ENCODE assay signal across 31 mouse cellular contexts in the genomic region with DNA sequence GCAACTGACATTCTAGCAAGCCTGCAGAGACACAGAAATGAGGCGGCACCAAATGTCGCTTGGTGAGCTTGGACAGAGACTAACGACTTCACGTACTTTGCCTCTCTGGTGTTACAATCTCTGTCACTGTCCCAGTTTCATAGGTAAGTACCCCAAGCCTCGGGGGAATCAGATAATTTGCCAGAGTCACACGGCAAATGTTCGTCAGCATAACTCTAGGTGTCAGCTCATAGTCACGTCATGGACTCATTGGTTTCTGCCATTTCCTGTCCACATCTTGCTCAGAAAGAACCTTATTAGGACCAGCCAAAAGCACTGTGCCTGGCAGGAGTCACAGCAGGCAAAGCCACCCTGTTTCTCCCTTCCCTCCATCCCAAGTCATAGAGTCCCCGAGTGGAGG. TPM values are rescaled to one million over a fixed set of nuclear protein-coding genes. Genes with fewer than 3 reads are reported as not detected.
DNase-seq lines count a peak whose midpoint lies in the region; ATAC-seq and TF ChIP-seq lines count a peak whose summit lies in the region.
"Had no signal": no experiment of that assay in that cellular context is flagged by ENCODE, and none has a peak within 500 bp of the region (broad histone marks: within the 10 kb centered on the region; RNA-seq: fewer than 3 reads in every experiment).

No protein-coding gene starts in this region.

- no peak overlapping the region for H3K4me2 ChIP-seq in midbrain, embryonic 11.5 days
- H3K4me2 ChIP-seq in midbrain, embryonic 15.5 days: no peak overlapping the region
- no peak overlapping the region for H3K4me2 ChIP-seq in CH12.LX (ENCODE audit: insufficient read depth, low read depth, poor library complexity, severe bottlenecking)
- H3K4me2 ChIP-seq in liver, postnatal 0 days (ENCODE audit: low read depth, low read length): no peak overlapping the region
- H3K4me2 ChIP-seq: embryonic facial prominence, embryonic 13.5 days; forebrain, embryonic 12.5 days; forebrain, embryonic 15.5 days; heart, embryonic 13.5 days; hindbrain, embryonic 13.5 days had no signal

- H3K27ac ChIP-seq in midbrain, embryonic 11.5 days (ENCODE audit: low read depth, low read length): no peak overlapping the region
- no peak overlapping the region for H3K27ac ChIP-seq in midbrain, embryonic 15.5 days
- no peak overlapping the region for H3K27ac ChIP-seq in CH12.LX (ENCODE audit: insufficient read depth, low read depth)
- peak overlapping the region; percentile 100 for H3K27ac ChIP-seq in small intestine, adult 2 months (ENCODE audit: insufficient read depth, low read depth, low read length)
- H3K27ac ChIP-seq in liver, postnatal 0 days (ENCODE audit: low read depth): no peak overlapping the region
- H3K27ac ChIP-seq: embryonic facial prominence, embryonic 10.5 days; embryonic facial prominence, embryonic 13.5 days; forebrain, embryonic 12.5 days; forebrain, embryonic 15.5 days; heart, adult 2 months; heart, embryonic 10.5 days; heart, embryonic 13.5 days; hindbrain, embryonic 13.5 days; hindbrain, postnatal 0 days had no signal

- no peak overlapping the region for H3K4me3 ChIP-seq in midbrain, embryonic 11.5 days (ENCODE audit: low read depth, low read length)
- no peak overlapping the region for H3K4me3 ChIP-seq in midbrain, embryonic 15.5 days
- no peak overlapping the region for H3K4me3 ChIP-seq in CH12.LX (replicated peaks in 1 of 3; ENCODE audit: low read depth in 2 of 3, low read length in 2 of 3, poor library complexity in 1 of 3)
- H3K4me3 ChIP-seq in small intestine, adult 2 months (ENCODE audit: low read depth, low read length): no peak overlapping the region
- H3K4me3 ChIP-seq in liver, postnatal 0 days (ENCODE audit: low read depth, low read length): no peak overlapping the region
- H3K4me3 ChIP-seq: embryonic facial prominence, embryonic 10.5 days; embryonic facial prominence, embryonic 13.5 days; erythroblast, embryonic 14.5 days; forebrain, embryonic 12.5 days; forebrain, embryonic 15.5 days; heart, adult 2 months; heart, embryonic 10.5 days; heart, embryonic 13.5 days; hindbrain, embryonic 13.5 days had no signal

- ATAC-seq in CD4-positive, CD25-positive, alpha-beta regulatory T cell, adult 4 months: no peak
- no peak for ATAC-seq in midbrain, embryonic 11.5 days (ENCODE audit: low FRiP score)
- no peak for ATAC-seq in midbrain, embryonic 15.5 days (replicated peaks)
- ATAC-seq in liver, postnatal 0 days: no peak
- ATAC-seq: activated CD4-positive, CD25-positive, alpha-beta regulatory T cell, adult 4 months; forebrain, embryonic 15.5 days; hindbrain, postnatal 0 days had no signal

- no peak for TF ChIP-seq RAD21 in CH12.LX (IDR thresholded peaks at IDR 0.05; ENCODE audit: low read depth, low read length)

- in situ Hi-C loops in CH12.LX (cut with MboI; ENCODE audit: low pct_ligation_motif_present, low pct_unique_long_range_greater_than_20kb, low sequenced_read_pairs): no loop called here

- DNase-seq in CD4-positive, CD25-positive, alpha-beta regulatory T cell, adult 2 months (ENCODE audit: low read depth, low spot score): peak; percentile 10
- peak; percentile 35 for DNase-seq in midbrain, embryonic 11.5 days (ENCODE audit: low spot score, missing footprints)
- peak; percentile 71 for DNase-seq in CH12.LX (ENCODE audit: extremely low read depth)
- DNase-seq in liver, postnatal 0 days: no peak
- DNase-seq: adrenal gland, adult 8-10 months; adrenal gland, postnatal 25 days; cerebellum, adult 11-12 months; cerebellum, adult 8-10 months; cerebellum, postnatal 10 days; cerebellum, postnatal 36 days; embryo, embryonic 11 days; gastrocnemius, postnatal 10 days; gastrocnemius, postnatal 36 days; heart, adult 2 months had no signal

- dilution Hi-C loops in CH12.LX (cut with MboI; ENCODE audit: extremely low pct_ligation_motif_present, extremely low pct_unique_long_range_greater_than_20kb, low sequenced_read_pairs): no loop called here

- WGBS in midbrain, embryonic 11.5 days: 87% methylated on average over 9 of the region's 9 CpGs
- 80% methylated on average over 9 of the region's 9 CpGs for WGBS in midbrain, embryonic 15.5 days
- 70% methylated on average over 9 of the region's 9 CpGs for WGBS in small intestine, adult 2 months
- WGBS in liver, postnatal 0 days (ENCODE audit: insufficient replicate concordance): 68% methylated on average over 9 of the region's 9 CpGs

- no peaks in the 10 kb centered on the region for H3K9me3 ChIP-seq in midbrain, embryonic 11.5 days (ENCODE audit: control insufficient read depth, low read length)
- H3K9me3 ChIP-seq in midbrain, embryonic 15.5 days: no peaks in the 10 kb centered on the region
- no peaks in the 10 kb centered on the region for H3K9me3 ChIP-seq in CH12.LX (replicated peaks; ENCODE audit: low read length)
- H3K9me3 ChIP-seq in liver, postnatal 0 days (ENCODE audit: low read length): no peaks in the 10 kb centered on the region
- H3K9me3 ChIP-seq: embryonic facial prominence, embryonic 10.5 days; embryonic facial prominence, embryonic 13.5 days; forebrain, embryonic 12.5 days; forebrain, embryonic 15.5 days; heart, embryonic 10.5 days; heart, embryonic 13.5 days; hindbrain, embryonic 13.5 days had no signal

- H3K79me2 ChIP-seq in CH12.LX (replicated peaks; ENCODE audit: control insufficient read depth, extremely low read depth, insufficient read depth, poor library complexity, severe bottlenecking): no peaks in the 10 kb centered on the region

- no peaks in the 10 kb centered on the region for H3K36me3 ChIP-seq in midbrain, embryonic 11.5 days (ENCODE audit: control insufficient read depth, insufficient read depth, low read length)
- no peaks in the 10 kb centered on the region for H3K36me3 ChIP-seq in midbrain, embryonic 15.5 days (replicated peaks)
- H3K36me3 ChIP-seq in CH12.LX (replicated peaks in 1 of 2; ENCODE audit: control insufficient read depth in 1 of 2, insufficient read depth in 1 of 2, low read length in 1 of 2): no peaks in the 10 kb centered on the region
- no peaks in the 10 kb centered on the region for H3K36me3 ChIP-seq in small intestine, adult 2 months (ENCODE audit: control insufficient read depth, insufficient read depth, low read length)
- no peaks in the 10 kb centered on the region for H3K36me3 ChIP-seq in liver, postnatal 0 days (replicated peaks; ENCODE audit: insufficient read depth, low read length)
- H3K36me3 ChIP-seq: embryonic facial prominence, embryonic 10.5 days; embryonic facial prominence, embryonic 13.5 days; forebrain, embryonic 12.5 days; forebrain, embryonic 15.5 days; heart, embryonic 10.5 days; heart, embryonic 13.5 days; hindbrain, embryonic 13.5 days had no signal

- TF ChIP-seq CTCF in CH12.LX (conservative IDR thresholded peaks at IDR 0.05 in 1 of 2, IDR thresholded peaks at IDR 0.05 in 1 of 2; ENCODE audit: low read depth in 2 of 2, low read length in 2 of 2): no peak
- TF ChIP-seq CTCF in small intestine, adult 2 months (IDR thresholded peaks at IDR 0.05; ENCODE audit: extremely low read depth, insufficient read length, insufficient replicate concordance, low read depth, low read length): no peak
- no peak for TF ChIP-seq CTCF in liver, postnatal 0 days (IDR thresholded peaks at IDR 0.05; ENCODE audit: low read depth)

- 0 out of 2 replicates have a peak, but pooled peaks have one; percentile 40 for TF ChIP-seq EP300 in CH12.LX (IDR thresholded peaks at IDR 0.05; ENCODE audit: low read length)
- no peak for TF ChIP-seq EP300 in liver, postnatal 0 days (IDR thresholded peaks at IDR 0.05; ENCODE audit: low read depth)

- no peak for TF ChIP-seq POLR2A in CH12.LX (IDR thresholded peaks at IDR 0.05; ENCODE audit: low read depth, low read length)
- TF ChIP-seq POLR2A in small intestine, adult 2 months (IDR thresholded peaks at IDR 0.05; ENCODE audit: low read depth, low read length): no peak

- H3K9ac ChIP-seq in midbrain, embryonic 11.5 days (ENCODE audit: low read length): no peak overlapping the region
- H3K9ac ChIP-seq in midbrain, embryonic 15.5 days: no peak overlapping the region
- H3K9ac ChIP-seq in CH12.LX (ENCODE audit: insufficient read depth, low read depth): no peak overlapping the region
- H3K9ac ChIP-seq in liver, postnatal 0 days (replicated peaks): no peak overlapping the region
- H3K9ac ChIP-seq: embryonic facial prominence, embryonic 13.5 days; forebrain, embryonic 12.5 days; forebrain, embryonic 15.5 days; heart, embryonic 13.5 days; hindbrain, embryonic 13.5 days had no signal

- peaks cover 2% of the 10 kb centered on the region; the same call in 1 of the 2 replicates for H3K4me1 ChIP-seq in midbrain, embryonic 11.5 days (ENCODE audit: control insufficient read depth, insufficient read depth, low read length)
- no peaks in the 10 kb centered on the region for H3K4me1 ChIP-seq in midbrain, embryonic 15.5 days
- peaks cover 27 to 55% of the 10 kb centered on the region in 2 experiments for H3K4me1 ChIP-seq in CH12.LX (ENCODE audit: control insufficient read depth in 1 of 2, insufficient read depth in 2 of 2)
- peaks cover 46% of the 10 kb centered on the region for H3K4me1 ChIP-seq in small intestine, adult 2 months (ENCODE audit: control insufficient read depth, insufficient read depth, insufficient read length, low read length)
- peaks cover 11% of the 10 kb centered on the region for H3K4me1 ChIP-seq in liver, postnatal 0 days (ENCODE audit: insufficient read depth)
- H3K4me1 ChIP-seq: embryonic facial prominence, embryonic 13.5 days; forebrain, embryonic 15.5 days; heart, embryonic 13.5 days had no signal

- H3K27me3 ChIP-seq in midbrain, embryonic 11.5 days (ENCODE audit: control insufficient read depth, insufficient read depth, low read length): no peaks in the 10 kb centered on the region
- H3K27me3 ChIP-seq in midbrain, embryonic 15.5 days (replicated peaks): no peaks in the 10 kb centered on the region
- no peaks in the 10 kb centered on the region for H3K27me3 ChIP-seq in CH12.LX (replicated peaks)
- H3K27me3 ChIP-seq in small intestine, adult 2 months (ENCODE audit: control insufficient read depth, insufficient read depth, low read length): no peaks in the 10 kb centered on the region
- no peaks in the 10 kb centered on the region for H3K27me3 ChIP-seq in liver, postnatal 0 days (ENCODE audit: insufficient read depth, low read length)
- H3K27me3 ChIP-seq: embryonic facial prominence, embryonic 13.5 days; forebrain, embryonic 15.5 days; heart, embryonic 13.5 days; hindbrain, embryonic 13.5 days had no signal

RNA-seq across cellular contexts. Expression of a gene that starts 5.7 kb away (rescaled TPM):
- not detected for polyA plus RNA-seq in CD4-positive, CD25-positive, alpha-beta regulatory T cell, adult 4 months (2017; shearing (Covaris generic))
- polyA plus RNA-seq in midbrain, embryonic 11.5 days (2014; fragmentation: Nextera tagmentation; extraction: Ambion mirVana): 0.19 and 0.29 TPM in 2 replicates
- polyA plus RNA-seq in midbrain, embryonic 15.5 days (2015; fragmentation: Nextera tagmentation; extraction: Ambion mirVana): not detected in 2 replicates
- total RNA-seq in CH12.LX (2012; rRNA removed) (0.21 and 0.51 TPM in 2 replicates), CH12.LX (2014; rRNA removed) (0.09 TPM in 1 of 2 replicates, not detected in the other)
- 0.34 and 0.44 TPM in 2 replicates for polyA plus RNA-seq in CH12.LX (2012; ENCODE audit: insufficient read length, low read depth)
- 18.8 and 39.8 TPM in 2 replicates for polyA plus RNA-seq in small intestine, adult 2 months (2012; rRNA removed)
- polyA plus RNA-seq in liver, postnatal 0 days (2015; fragmentation: Nextera tagmentation; extraction: Ambion mirVana): 0.49 and 0.64 TPM in 2 replicates
- total RNA-seq: adrenal gland, adult 8-10 months; adrenal gland, postnatal 25 days; granulocyte monocyte progenitor cell, adult 5-6 weeks; hematopoietic stem cell, adult 5-6 weeks; hindbrain, postnatal 0 days had no signal
- polyA plus RNA-seq: activated CD4-positive, CD25-positive, alpha-beta regulatory T cell, adult 4 months; erythroblast, embryonic 14.5 days; forebrain, embryonic 15.5 days; hindbrain, embryonic 13.5 days; hindbrain, postnatal 0 days had no signal

RNA-seq across cellular contexts. Expression of a gene that starts 55.9 kb away (rescaled TPM):
- polyA plus RNA-seq in CD4-positive, CD25-positive, alpha-beta regulatory T cell, adult 4 months (2017; shearing (Covaris generic)): under 1 TPM in 1 of 2 experiments, not detected in 1; 0.61 TPM
- not detected in 2 replicates for polyA plus RNA-seq in midbrain, embryonic 11.5 days (2014; fragmentation: Nextera tagmentation; extraction: Ambion mirVana)
- polyA plus RNA-seq in midbrain, embryonic 15.5 days (2015; fragmentation: Nextera tagmentation; extraction: Ambion mirVana): not detected in 2 replicates
- 0.21 and 0.42 TPM in 2 replicates for total RNA-seq in CH12.LX (2012; rRNA removed)
- total RNA-seq in CH12.LX (2014; rRNA removed): 0.16 and 0.36 TPM in 2 replicates
- 0.87 and 1.4 TPM in 2 replicates for polyA plus RNA-seq in CH12.LX (2012; ENCODE audit: insufficient read length, low read depth)
- 0.11 and 0.39 TPM in 2 replicates for polyA plus RNA-seq in small intestine, adult 2 months (2012; rRNA removed)
- 0.08 TPM in 1 of 2 replicates, not detected in the other for polyA plus RNA-seq in liver, postnatal 0 days (2015; fragmentation: Nextera tagmentation; extraction: Ambion mirVana)
- total RNA-seq: ES-E14; granulocyte monocyte progenitor cell, adult 5-6 weeks; hematopoietic stem cell, adult 5-6 weeks; hindbrain, postnatal 0 days had no signal
- polyA plus RNA-seq: cortical plate, adult 2 months; embryonic facial prominence, embryonic 10.5 days; embryonic facial prominence, embryonic 13.5 days; forebrain, embryonic 12.5 days; forebrain, embryonic 15.5 days; hindbrain, embryonic 13.5 days; hindbrain, postnatal 0 days had no signal

Comparison
In these comparisons a context has a peak if more than half of its experiments do, and no peak if none do; other contexts are left out.
1. RNA of a gene that starts 5.7 kb away (polyA plus RNA-seq): 18.8 to 39.8 TPM in small intestine, adult 2 months; 0.49 to 0.64 TPM in liver, postnatal 0 days, 0.34 to 0.44 TPM in CH12.LX, 0.19 to 0.29 TPM in midbrain, embryonic 11.5 days, not detected in CD4-positive, CD25-positive, alpha-beta regulatory T cell, adult 4 months and not detected in midbrain, embryonic 15.5 days; every median in the first group is over 10 times any median in the second.